ENCODE assay signal across 9 mouse cellular contexts in the genomic region with DNA sequence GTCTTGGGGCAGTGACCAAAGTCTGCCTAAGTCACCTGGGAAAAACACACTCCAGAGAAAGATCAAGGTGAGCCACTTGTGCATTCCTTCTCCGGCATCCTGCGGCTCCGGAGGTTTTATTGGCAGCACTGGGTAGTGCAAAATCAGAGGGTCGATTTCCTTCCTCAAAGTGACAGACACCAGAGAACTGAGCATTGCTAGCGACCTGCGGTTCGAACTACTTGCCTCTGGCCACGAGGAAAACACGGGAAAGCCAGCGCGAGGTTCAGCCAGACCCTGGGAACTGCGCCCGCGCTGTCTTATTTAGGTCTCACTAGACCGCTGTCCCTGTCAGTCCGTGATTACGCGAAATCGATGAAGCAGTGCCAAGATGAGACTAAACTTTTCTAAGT. TPM values are rescaled to one million over a fixed set of nuclear protein-coding genes. Genes with fewer than 3 reads are reported as not detected.
A peak's percentile ranks its signal among the peaks of the same experiment; 100 is the strongest.
DNase-seq lines count a peak whose midpoint lies in the region; ATAC-seq and TF ChIP-seq lines count a peak whose summit lies in the region.
"Had no signal": no experiment of that assay in that cellular context is flagged by ENCODE, and none has a peak within 500 bp of the region (broad histone marks: within the 10 kb centered on the region; RNA-seq: fewer than 3 reads in every experiment).

No protein-coding gene starts in this region.

- H3K27me3 ChIP-seq in liver, adult 2 months (ENCODE audit: control insufficient read depth, insufficient read depth, low read length) = peaks cover 7% of the 10 kb centered on the region
- H3K27me3 ChIP-seq in heart, embryonic 14.5 days (ENCODE audit: control insufficient read depth, insufficient read depth, low read length) = peaks cover 18% of the 10 kb centered on the region; the same call in 1 of the 2 replicates
- peaks cover 12% of the 10 kb centered on the region for H3K27me3 ChIP-seq in kidney, embryonic 14.5 days (ENCODE audit: control insufficient read depth, insufficient read depth, low read length)
- H3K27me3 ChIP-seq in stomach, embryonic 15.5 days (replicated peaks) = peaks cover 9% of the 10 kb centered on the region

- H3K27ac ChIP-seq in liver, adult 2 months (replicated peaks; ENCODE audit: insufficient read depth, low read depth, low read length) = no peak overlapping the region
- H3K27ac ChIP-seq in heart, embryonic 14.5 days (replicated peaks in 1 of 2; ENCODE audit: control insufficient read depth in 1 of 2, insufficient read depth in 1 of 2, low read depth in 2 of 2, low read length in 2 of 2) = no peak overlapping the region
- no peak overlapping the region for H3K27ac ChIP-seq in kidney, embryonic 14.5 days (ENCODE audit: low read depth, low read length)
- no peak overlapping the region for H3K27ac ChIP-seq in stomach, embryonic 15.5 days
- H3K27ac ChIP-seq: macrophage had no signal

- peak overlapping the region; percentile 97 for H3K4me2 ChIP-seq in heart, embryonic 14.5 days (ENCODE audit: low read length)
- H3K4me2 ChIP-seq in kidney, embryonic 14.5 days (replicated peaks; ENCODE audit: low read depth, low read length) = peak overlapping the region; percentile 84
- peak overlapping the region; percentile 96 for H3K4me2 ChIP-seq in stomach, embryonic 15.5 days

- 2% methylated on average over 19 of the region's 19 CpGs for WGBS in liver, adult 2 months
- WGBS in heart, embryonic 14.5 days = under 1% methylated on average over 19 of the region's 19 CpGs
- under 1% methylated on average over 19 of the region's 19 CpGs for WGBS in kidney, embryonic 14.5 days
- whole genome bisulfite sequencing in stomach, embryonic 15.5 days = 2% methylated on average over 19 of the region's 19 CpGs

- peaks cover 10% of the 10 kb centered on the region for H3K4me1 ChIP-seq in liver, adult 2 months (ENCODE audit: control insufficient read depth, insufficient read depth, low read length)
- peaks cover 11 to 12% of the 10 kb centered on the region in 2 experiments for H3K4me1 ChIP-seq in heart, embryonic 14.5 days (ENCODE audit: control insufficient read depth in 2 of 2, insufficient read depth in 2 of 2, low read length in 2 of 2)
- peaks cover 7% of the 10 kb centered on the region; the same call in 1 of the 2 replicates for H3K4me1 ChIP-seq in kidney, embryonic 14.5 days (ENCODE audit: control insufficient read depth, insufficient read depth, low read length)
- 0 out of 2 replicates have a peak, but pooled peaks cover 10% of the 10 kb centered on the region for H3K4me1 ChIP-seq in stomach, embryonic 15.5 days

- H3K9ac ChIP-seq in liver, adult 2 months (ENCODE audit: low read depth, low read length) = no peak overlapping the region
- H3K9ac ChIP-seq in heart, embryonic 14.5 days (ENCODE audit: low read length) = no peak overlapping the region
- H3K9ac ChIP-seq in kidney, embryonic 14.5 days (ENCODE audit: low read depth, low read length) = no peak overlapping the region
- H3K9ac ChIP-seq in stomach, embryonic 15.5 days = no peak overlapping the region

- TF ChIP-seq CTCF in liver, adult 2 months (IDR thresholded peaks at IDR 0.05; ENCODE audit: low read depth, low read length) = no peak

- no peak for ATAC-seq in heart, embryonic 14.5 days (ENCODE audit: insufficient number of reproducible peaks, insufficient read depth, low FRiP score, low read depth)
- ATAC-seq in kidney, embryonic 14.5 days (ENCODE audit: low FRiP score, low TSS enrichment) = no peak
- 0 out of 2 replicates have a peak, but pooled peaks have one; percentile 11 for ATAC-seq in megakaryocyte, adult 5-6 weeks (ENCODE audit: poor library complexity, severe bottlenecking)
- ATAC-seq in stomach, embryonic 15.5 days (ENCODE audit: insufficient read depth, low FRiP score, low read depth) = no peak

- H3K9me3 ChIP-seq in heart, embryonic 14.5 days (ENCODE audit: control insufficient read depth, low read length) = no peaks in the 10 kb centered on the region
- H3K9me3 ChIP-seq in kidney, embryonic 14.5 days (ENCODE audit: control insufficient read depth, low read length) = no peaks in the 10 kb centered on the region
- H3K9me3 ChIP-seq in stomach, embryonic 15.5 days = no peaks in the 10 kb centered on the region

- no peak overlapping the region for H3K4me3 ChIP-seq in liver, adult 2 months (ENCODE audit: insufficient read depth, low read depth, low read length)
- peak overlapping the region; percentile 78 to 81 for H3K4me3 ChIP-seq in heart, embryonic 14.5 days (ENCODE audit: control insufficient read depth in 1 of 2, insufficient read depth in 1 of 2, low read depth in 1 of 2, low read length in 2 of 2)
- peak overlapping the region; percentile 70 for H3K4me3 ChIP-seq in kidney, embryonic 14.5 days (ENCODE audit: low read length)
- peak overlapping the region; percentile 69 for H3K4me3 ChIP-seq in stomach, embryonic 15.5 days (replicated peaks)

- no peaks in the 10 kb centered on the region for H3K36me3 ChIP-seq in liver, adult 2 months (ENCODE audit: control insufficient read depth, insufficient read depth, low read length)
- H3K36me3 ChIP-seq in heart, embryonic 14.5 days (ENCODE audit: control insufficient read depth, insufficient read depth, low read length) = no peaks in the 10 kb centered on the region
- H3K36me3 ChIP-seq in kidney, embryonic 14.5 days (ENCODE audit: control insufficient read depth, insufficient read depth, low read length) = no peaks in the 10 kb centered on the region
- H3K36me3 ChIP-seq in stomach, embryonic 15.5 days = no peaks in the 10 kb centered on the region

- peak; percentile 29 for DNase-seq in liver, adult 2 months (ENCODE audit: extremely low read depth, low read depth, low spot score)
- DNase-seq in liver = no peak
- DNase-seq in cerebellum, postnatal 25 days = peak; percentile 64 to 73
- DNase-seq in spleen, postnatal 10 days (ENCODE audit: low spot score in 2 of 2) = no peak

- no peak for TF ChIP-seq POLR2A in liver, adult 2 months (IDR thresholded peaks at IDR 0.05; ENCODE audit: extremely low read depth, insufficient read depth, low read length)

- H3K79me2 ChIP-seq in liver, adult 2 months (ENCODE audit: control insufficient read depth, insufficient read depth, low read length) = no peaks in the 10 kb centered on the region

RNA-seq across cellular contexts. Expression of a gene that starts 1.7 kb away (rescaled TPM):
- 0.13 TPM in 1 of 2 replicates, not detected in the other for total RNA-seq in liver, adult 2 months (2014; rRNA removed)
- polyA plus RNA-seq in liver, adult 2 months (2012; rRNA removed) = 0.01 TPM in 1 of 2 replicates, not detected in the other
- 0.43 and 0.49 TPM in 2 replicates for polyA plus RNA-seq in heart, embryonic 14.5 days (2014; fragmentation: Nextera tagmentation; extraction: Ambion mirVana)
- 4.2 and 4.3 TPM in 2 replicates for polyA plus RNA-seq in kidney, embryonic 14.5 days (2014; fragmentation: Nextera tagmentation; extraction: Ambion mirVana)
- total RNA-seq in megakaryocyte, adult 5-6 weeks (2015) = not detected in 2 replicates
- total RNA-seq in megakaryocyte, adult 5-6 weeks (2017) = not detected in 2 replicates
- polyA plus RNA-seq in stomach, embryonic 15.5 days (2015; fragmentation: Nextera tagmentation; extraction: Ambion mirVana) = 0.57 and 1.7 TPM in 2 replicates

Comparison
In these comparisons a context has a peak if more than half of its experiments do, and no peak if none do; other contexts are left out.
1. DNase-seq: peak in liver, adult 2 months (single experiment) and cerebellum, postnatal 25 days (2 of 2); none in liver (single experiment) and spleen, postnatal 10 days (0 of 2).
2. Peak in every context shown above with its lines, with median percentiles within 50 percentile points of each other: H3K4me2 ChIP-seq.